Comparison of ENCODE assay signal across 26 mouse cellular contexts in the genomic region with DNA sequence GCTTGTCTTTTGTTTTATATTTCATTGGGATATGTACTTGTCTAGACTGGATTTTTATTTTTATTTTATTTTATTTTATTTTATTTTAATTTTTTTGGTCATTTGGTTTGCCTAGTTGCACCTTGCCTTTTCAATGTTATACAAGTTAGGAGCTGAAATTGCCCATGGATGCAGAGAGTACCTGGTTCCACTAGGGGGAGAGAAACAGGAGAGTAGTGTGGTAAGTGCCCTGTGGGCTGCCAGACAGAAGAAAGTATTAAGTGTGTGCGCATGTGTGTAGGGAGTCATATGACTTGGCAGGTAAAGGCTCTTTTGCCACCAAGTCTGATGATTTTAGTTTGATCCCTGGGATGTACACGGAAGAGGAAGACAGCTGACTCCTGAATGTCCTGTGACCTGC. TPM values are rescaled to one million over a fixed set of nuclear protein-coding genes. Genes with fewer than 3 reads are reported as not detected.
DNase-seq lines count a peak whose midpoint lies in the region; ATAC-seq and TF ChIP-seq lines count a peak whose summit lies in the region.
"Had no signal": no experiment of that assay in that cellular context is flagged by ENCODE, and none has a peak within 500 bp of the region (broad histone marks: within the 10 kb centered on the region; RNA-seq: fewer than 3 reads in every experiment).

No protein-coding gene starts in this region.

- no peaks in the 10 kb centered on the region for H3K9me3 ChIP-seq in hindbrain, postnatal 0 days (ENCODE audit: low read length)
- H3K9me3 ChIP-seq in hindbrain, embryonic 14.5 days (ENCODE audit: control insufficient read depth, low read length): no peaks in the 10 kb centered on the region
- H3K9me3 ChIP-seq in midbrain, postnatal 0 days (ENCODE audit: low read length): no peaks in the 10 kb centered on the region
- no peaks in the 10 kb centered on the region for H3K9me3 ChIP-seq in midbrain, embryonic 16.5 days (replicated peaks; ENCODE audit: control insufficient read depth, low read length, poor library complexity, severe bottlenecking)
- no peaks in the 10 kb centered on the region for H3K9me3 ChIP-seq in forebrain, embryonic 10.5 days
- H3K9me3 ChIP-seq: embryonic facial prominence, embryonic 10.5 days; heart, embryonic 13.5 days; hindbrain, embryonic 13.5 days; limb, embryonic 13.5 days; liver, embryonic 13.5 days; lung, embryonic 15.5 days; midbrain, embryonic 15.5 days had no signal

- H3K27ac ChIP-seq in hindbrain, postnatal 0 days: no peak overlapping the region
- no peak overlapping the region for H3K27ac ChIP-seq in hindbrain, embryonic 14.5 days
- no peak overlapping the region for H3K27ac ChIP-seq in midbrain, postnatal 0 days (ENCODE audit: low read depth, low read length)
- no peak overlapping the region for H3K27ac ChIP-seq in midbrain, embryonic 16.5 days (ENCODE audit: low read length)
- no peak overlapping the region for H3K27ac ChIP-seq in forebrain, embryonic 10.5 days
- H3K27ac ChIP-seq: embryonic facial prominence, embryonic 10.5 days; heart, embryonic 13.5 days; hindbrain, embryonic 13.5 days; limb, embryonic 13.5 days; liver, embryonic 13.5 days; lung, embryonic 15.5 days; midbrain, embryonic 15.5 days had no signal

- H3K9ac ChIP-seq in hindbrain, postnatal 0 days (replicated peaks; ENCODE audit: low read length): no peak overlapping the region
- no peak overlapping the region for H3K9ac ChIP-seq in hindbrain, embryonic 14.5 days
- no peak overlapping the region for H3K9ac ChIP-seq in midbrain, postnatal 0 days (replicated peaks; ENCODE audit: low read length, poor library complexity, severe bottlenecking)
- no peak overlapping the region for H3K9ac ChIP-seq in midbrain, embryonic 16.5 days (ENCODE audit: low read depth, low read length)
- H3K9ac ChIP-seq: forebrain, postnatal 0 days; heart, embryonic 13.5 days; hindbrain, embryonic 13.5 days; limb, embryonic 13.5 days; liver, embryonic 13.5 days; lung, embryonic 15.5 days; midbrain, embryonic 15.5 days had no signal

- no peak for DNase-seq in hindbrain, postnatal 0 days (ENCODE audit: low spot score)
- no peak for DNase-seq in hindbrain, embryonic 14.5 days (ENCODE audit: low spot score)
- DNase-seq in midbrain, postnatal 0 days (ENCODE audit: low spot score): no peak
- DNase-seq in ZHBTc4 (ENCODE audit: low read depth, low spot score): peak; percentile 22
- no peak for DNase-seq in forebrain, embryonic 10.5 days (ENCODE audit: extremely low spot score, low spot score)
- DNase-seq: adrenal gland, postnatal 14 days; B cell, adult 2 months; cerebellum, adult 11 months; cerebellum, adult 9-11 months; forebrain, postnatal 0 days; gastrocnemius, postnatal 14 days; heart, adult 11 months; heart, postnatal 14 days; kidney, adult 8-10 months; kidney, postnatal 14 days; layer of hippocampus, postnatal 36 days; liver, embryonic 13.5 days; lung, postnatal 4 days had no signal

- WGBS in hindbrain, postnatal 0 days: 79% methylated on average over 2 of the region's 2 CpGs
- WGBS in hindbrain, embryonic 14.5 days: 68% methylated on average over 2 of the region's 2 CpGs
- WGBS in midbrain, postnatal 0 days: 83% methylated on average over 2 of the region's 2 CpGs
- WGBS in midbrain, embryonic 16.5 days: 71% methylated on average over 2 of the region's 2 CpGs
- WGBS in forebrain, embryonic 10.5 days: 69% methylated on average over 2 of the region's 2 CpGs

- H3K4me3 ChIP-seq in hindbrain, postnatal 0 days (ENCODE audit: low read length): no peak overlapping the region
- no peak overlapping the region for H3K4me3 ChIP-seq in hindbrain, embryonic 14.5 days (replicated peaks; ENCODE audit: low read length)
- H3K4me3 ChIP-seq in midbrain, postnatal 0 days (ENCODE audit: low read depth, low read length): no peak overlapping the region
- H3K4me3 ChIP-seq in midbrain, embryonic 16.5 days (ENCODE audit: low read depth, low read length): no peak overlapping the region
- no peak overlapping the region for H3K4me3 ChIP-seq in forebrain, embryonic 10.5 days
- H3K4me3 ChIP-seq: embryonic facial prominence, embryonic 10.5 days; heart, embryonic 13.5 days; hindbrain, embryonic 13.5 days; limb, embryonic 13.5 days; liver, embryonic 13.5 days; lung, embryonic 15.5 days; midbrain, embryonic 15.5 days had no signal

- no peaks in the 10 kb centered on the region for H3K4me1 ChIP-seq in hindbrain, postnatal 0 days (ENCODE audit: insufficient read depth, low read length)
- H3K4me1 ChIP-seq in hindbrain, embryonic 14.5 days (replicated peaks; ENCODE audit: control insufficient read depth, insufficient read depth, low read length): no peaks in the 10 kb centered on the region
- H3K4me1 ChIP-seq in midbrain, postnatal 0 days (ENCODE audit: insufficient read depth, low read length): no peaks in the 10 kb centered on the region
- H3K4me1 ChIP-seq in midbrain, embryonic 16.5 days (ENCODE audit: control insufficient read depth, insufficient read depth, low read length): no peaks in the 10 kb centered on the region
- H3K4me1 ChIP-seq in forebrain, embryonic 10.5 days: no peaks in the 10 kb centered on the region
- H3K4me1 ChIP-seq: embryonic facial prominence, embryonic 10.5 days; heart, embryonic 13.5 days; hindbrain, embryonic 13.5 days; limb, embryonic 13.5 days; liver, embryonic 13.5 days; lung, embryonic 15.5 days; midbrain, embryonic 15.5 days had no signal

- no peak for ATAC-seq in hindbrain, postnatal 0 days
- no peak for ATAC-seq in hindbrain, embryonic 14.5 days (ENCODE audit: low FRiP score)
- no peak for ATAC-seq in midbrain, postnatal 0 days (ENCODE audit: low FRiP score)
- no peak for ATAC-seq in midbrain, embryonic 16.5 days
- no peak for ATAC-seq in cerebellum, adult (ENCODE audit: insufficient number of reproducible peaks, low FRiP score, low TSS enrichment)
- ATAC-seq: forebrain, postnatal 0 days; midbrain, embryonic 15.5 days had no signal

- no peak overlapping the region for H3K4me2 ChIP-seq in hindbrain, postnatal 0 days (ENCODE audit: low read depth, low read length)
- no peak overlapping the region for H3K4me2 ChIP-seq in hindbrain, embryonic 14.5 days (replicated peaks)
- H3K4me2 ChIP-seq in midbrain, postnatal 0 days (ENCODE audit: low read depth, low read length, poor library complexity, severe bottlenecking): no peak overlapping the region
- no peak overlapping the region for H3K4me2 ChIP-seq in midbrain, embryonic 16.5 days (ENCODE audit: low read length)
- H3K4me2 ChIP-seq: heart, embryonic 13.5 days; hindbrain, embryonic 13.5 days; limb, embryonic 13.5 days; liver, embryonic 13.5 days; lung, embryonic 15.5 days; midbrain, embryonic 15.5 days had no signal

- no peaks in the 10 kb centered on the region for H3K36me3 ChIP-seq in hindbrain, postnatal 0 days (ENCODE audit: insufficient read depth, low read length)
- no peaks in the 10 kb centered on the region for H3K36me3 ChIP-seq in hindbrain, embryonic 14.5 days (replicated peaks; ENCODE audit: control insufficient read depth, insufficient read depth)
- no peaks in the 10 kb centered on the region for H3K36me3 ChIP-seq in midbrain, postnatal 0 days (ENCODE audit: insufficient read depth, low read length)
- no peaks in the 10 kb centered on the region for H3K36me3 ChIP-seq in midbrain, embryonic 16.5 days (ENCODE audit: control insufficient read depth, insufficient read depth, low read length)
- no peaks in the 10 kb centered on the region for H3K36me3 ChIP-seq in forebrain, embryonic 10.5 days (replicated peaks)
- H3K36me3 ChIP-seq: embryonic facial prominence, embryonic 10.5 days; heart, embryonic 13.5 days; hindbrain, embryonic 13.5 days; limb, embryonic 13.5 days; liver, embryonic 13.5 days; lung, embryonic 15.5 days; midbrain, embryonic 15.5 days had no signal

- TF ChIP-seq CTCF in hindbrain, postnatal 0 days (IDR thresholded peaks at IDR 0.05; ENCODE audit: low read depth): peak; percentile 21; the same call in 1 of the 2 replicates
- peak; percentile 20; the same call in 1 of the 2 replicates for TF ChIP-seq CTCF in midbrain, postnatal 0 days (IDR thresholded peaks at IDR 0.05)

- no peaks in the 10 kb centered on the region for H3K27me3 ChIP-seq in hindbrain, postnatal 0 days (ENCODE audit: insufficient read depth, low read length)
- no peaks in the 10 kb centered on the region for H3K27me3 ChIP-seq in hindbrain, embryonic 14.5 days (ENCODE audit: control insufficient read depth, insufficient read depth, low read length)
- no peaks in the 10 kb centered on the region for H3K27me3 ChIP-seq in midbrain, postnatal 0 days (ENCODE audit: insufficient read depth, low read length)
- no peaks in the 10 kb centered on the region for H3K27me3 ChIP-seq in midbrain, embryonic 16.5 days (ENCODE audit: control insufficient read depth, insufficient read depth, low read depth, low read length)
- no peaks in the 10 kb centered on the region for H3K27me3 ChIP-seq in forebrain, embryonic 10.5 days (ENCODE audit: poor library complexity, severe bottlenecking)
- H3K27me3 ChIP-seq: heart, embryonic 13.5 days; hindbrain, embryonic 13.5 days; limb, embryonic 13.5 days; liver, embryonic 13.5 days; lung, embryonic 15.5 days; midbrain, embryonic 15.5 days had no signal

RNA-seq across cellular contexts. Expression of a gene that starts 13.8 kb away (rescaled TPM):
- total RNA-seq in hindbrain, postnatal 0 days (2014; rRNA removed): 206 and 223 TPM in 2 replicates
- 370 and 387 TPM in 2 replicates for polyA plus RNA-seq in hindbrain, postnatal 0 days (2015; fragmentation: Nextera tagmentation; extraction: Ambion mirVana)
- 265 and 341 TPM in 2 replicates for polyA plus RNA-seq in hindbrain, embryonic 14.5 days (2014; fragmentation: Nextera tagmentation; extraction: Ambion mirVana)
- 306 and 396 TPM in 2 replicates for total RNA-seq in midbrain, postnatal 0 days (2014; rRNA removed)
- 609 and 627 TPM in 2 replicates for polyA plus RNA-seq in midbrain, postnatal 0 days (2015; fragmentation: Nextera tagmentation; extraction: Ambion mirVana)
- 514 and 548 TPM in 2 replicates for polyA plus RNA-seq in midbrain, embryonic 16.5 days (2015; fragmentation: Nextera tagmentation; extraction: Ambion mirVana)
- polyA plus RNA-seq in forebrain, embryonic 10.5 days (2016; fragmentation: Nextera tagmentation; extraction: Ambion mirVana): 10.3 and 11.4 TPM in 2 replicates
- total RNA-seq: gastrocnemius, postnatal 14 days had no signal

Comparison
In these comparisons a context has a peak if more than half of its experiments do, and no peak if none do; other contexts are left out.
1. RNA of a gene that starts 13.8 kb away (polyA plus RNA-seq): 609 to 627 TPM in midbrain, postnatal 0 days, 514 to 548 TPM in midbrain, embryonic 16.5 days, 370 to 387 TPM in hindbrain, postnatal 0 days and 265 to 341 TPM in hindbrain, embryonic 14.5 days; 10.3 to 11.4 TPM in forebrain, embryonic 10.5 days; every median in the first group is over 10 times any median in the second.